Mouse (Mus musculus) limb, embryonic 11.5 days (tissue): ENCODE data around the gene Ttc16. TPM values are rescaled to one million over a fixed set of nuclear protein-coding genes. Genes with fewer than 3 reads are reported as not detected.
A peak's percentile ranks its signal among the peaks of the same experiment; 100 is the strongest.

Experiments
- ATAC-seq: fragments of 200-750 bp; cut with Nextera tagmentation; 2 replicates; pipeline ENCODE4 v1.8.0; 2017; ENCODE audit warnings: low read depth; ENCODE audit not compliant: insufficient number of reproducible peaks, low FRiP score, low TSS enrichment
- DNase-seq: peaks from one replicate; pipeline ENCODE4 v3.0.0-alpha.2; 2015; ENCODE audit warnings: low spot score
- H3K27ac ChIP-seq: fragments of 300-500 bp; sonication (generic); replicated peaks from 2 replicates; pipeline ENCODE4 v1.5.1; 2014; ENCODE audit warnings: low read depth, mild to moderate bottlenecking, low read length
- H3K27me3 ChIP-seq: fragments of 300-500 bp; sonication (generic); 2 replicates; pipeline ENCODE4 v1.6.1; 2014; ENCODE audit warnings: mild to moderate bottlenecking, low read length, mixed read lengths; ENCODE audit not compliant: control insufficient read depth, insufficient read depth
- H3K36me3 ChIP-seq: fragments of 300-500 bp; sonication (generic); 2 replicates; pipeline ENCODE4 v1.6.1; 2014; ENCODE audit warnings: mild to moderate bottlenecking, low read length, moderate library complexity, mixed read lengths; ENCODE audit not compliant: control insufficient read depth, insufficient read depth
- H3K4me1 ChIP-seq: fragments of 300-500 bp; sonication (generic); 2 replicates; pipeline ENCODE4 v1.6.1; 2014; ENCODE audit warnings: low read length, mixed read lengths; ENCODE audit not compliant: control insufficient read depth, insufficient read depth
- H3K4me2 ChIP-seq: fragments of 300-500 bp; sonication (generic); 2 replicates; pipeline ENCODE4 v1.6.1; 2014; ENCODE audit warnings: low read depth, mild to moderate bottlenecking, moderate library complexity; ENCODE audit not compliant: severe bottlenecking
- H3K4me3 ChIP-seq: fragments of 300-500 bp; sonication (generic); 2 replicates; pipeline ENCODE4 v1.5.1; 2014; ENCODE audit warnings: low read depth, low read length
- H3K9ac ChIP-seq: fragments of 300-500 bp; sonication (generic); 2 replicates; pipeline ENCODE4 v1.6.1; 2014; ENCODE audit warnings: mild to moderate bottlenecking, low read length
- H3K9me3 ChIP-seq: fragments of 300-500 bp; sonication (generic); 2 replicates; pipeline ENCODE4 v1.6.1; 2016; ENCODE audit warnings: low read length; ENCODE audit not compliant: control insufficient read depth
- WGBS: fragments of 180-500 bp; shearing (Covaris S2); extraction: QIAGEN DNeasy Blood & Tissue Kit; methylation state at CpG from one replicate; pipeline ENCODE4 v1.1.7; 2014; 5-methylcytosine and 5-hydroxymethylcytosine counted together
- polyA plus RNA-seq: library from polyadenylated mRNA; unstranded; fragments of >200 nt; fragmentation: Nextera tagmentation; extraction: Ambion mirVana; gene quantifications from 2 replicates; pipeline ENCODE4 v1.2.1, GENCODE M21; 2014

The Ttc16 gene
- polyA plus RNA-seq, 1 experiment from 2014 or later = 0.56 TPM

GRCm38 (mm10) chr2:32749082-32749481 lies 26.4 kb downstream of the Ttc16 start:
- DNase-seq = no peak
- H3K36me3 ChIP-seq = no peaks in the 10 kb centered on the region; the same call in 1 of the 2 replicates
- 90% methylated on average over 16 of the region's 16 CpGs for WGBS
- no peak for ATAC-seq
- H3K27ac ChIP-seq = no peak overlapping the region
- H3K9ac ChIP-seq = no peak overlapping the region
- no peak overlapping the region for H3K4me3 ChIP-seq
- no peaks in the 10 kb centered on the region for H3K9me3 ChIP-seq
- H3K27me3 ChIP-seq = no peaks in the 10 kb centered on the region
- H3K4me1 ChIP-seq = peaks cover 8% of the 10 kb centered on the region
- no peak overlapping the region for H3K4me2 ChIP-seq

- Histone ChIP-seq H3K4me2 (no peak overlapping the region), H3K27me3 (peaks cover 26% of the 10 kb centered on the region), H3K9ac (no peak overlapping the region), H3K4me3 (no peak overlapping the region), H3K27ac (no peak overlapping the region), H3K9me3 (no peaks in the 10 kb centered on the region), H3K4me1 (peaks cover 15% of the 10 kb centered on the region), H3K36me3 (no peaks in the 10 kb centered on the region; the same call in 1 of the 2 replicates)
- no peak for ATAC-seq
- no peak for DNase-seq
- 80% methylated on average over 15 of the region's 15 CpGs for WGBS
Measured at GRCm38 (mm10) chr2:32744272-32744982, 31.0 kb downstream of the Ttc16 start.

GRCm38 (mm10) chr2:32742173-32742531 lies 33.3 kb downstream of the Ttc16 start:
- peak; percentile 56 for ATAC-seq
- peaks cover 26% of the 10 kb centered on the region for H3K27me3 ChIP-seq

GRCm38 (mm10) chr2:32741273-32742172 lies 33.9 kb downstream of the Ttc16 start:
- DNase-seq = peak; percentile 72
- Histone ChIP-seq H3K9me3 (no peaks in the 10 kb centered on the region), H3K4me2 (peak overlapping the region; percentile 96), H3K27ac (no peak overlapping the region), H3K9ac (peak overlapping the region; percentile 34; the same call in 1 of the 2 replicates), H3K4me1 (peaks cover 15% of the 10 kb centered on the region), H3K4me3 (peak overlapping the region; percentile 45), H3K27me3 (peaks cover 26% of the 10 kb centered on the region), H3K36me3 (no peaks in the 10 kb centered on the region; the same call in 1 of the 2 replicates)
- ATAC-seq = peak; percentile 33; the same call in 1 of the 2 replicates
- 1% methylated on average over 44 of the region's 58 CpGs for WGBS

More at GRCm38 (mm10) chr2:32742173-32742531, 33.3 kb downstream of the Ttc16 start:
- 1% methylated on average over 18 of the region's 18 CpGs for WGBS
- H3K4me1 ChIP-seq = peaks cover 15% of the 10 kb centered on the region
- H3K9ac ChIP-seq = no peak overlapping the region
- no peak overlapping the region for H3K27ac ChIP-seq
- H3K4me3 ChIP-seq = peak overlapping the region; percentile 45
- no peaks in the 10 kb centered on the region for H3K9me3 ChIP-seq
- peak; percentile 67 for DNase-seq
- H3K4me2 ChIP-seq = peak overlapping the region; percentile 96
- no peaks in the 10 kb centered on the region; the same call in 1 of the 2 replicates for H3K36me3 ChIP-seq

GRCm38 (mm10) chr2:32740916-32741272 lies 34.5 kb downstream of the Ttc16 start, which contains the start of gene 6330409D20Rik:
Gene 6330409D20Rik, minus strand, starts transcription at chr2:32741016.
- Histone ChIP-seq H3K27ac (no peak within 1 kb of the TSS), H3K9ac (peak within 1 kb of the TSS; percentile 34; the same call in 1 of the 2 replicates), H3K4me1 (peaks cover 15% of the 10 kb centered on the region), H3K4me2 (peak within 1 kb of the TSS; percentile 96), H3K9me3 (no peaks in the 10 kb centered on the region), H3K27me3 (peaks cover 26% of the 10 kb centered on the region), H3K36me3 (no peaks in the 10 kb centered on the region; the same call in 1 of the 2 replicates), H3K4me3 (peak within 1 kb of the TSS; percentile 45)
- DNase-seq (no peak), ATAC-seq (no peak)
- 9% methylated on average over 11 of the region's 11 CpGs for WGBS

GRCm38 (mm10) chr2:32739311-32739710 lies 36.1 kb downstream of the Ttc16 start:
- no peak overlapping the region for H3K4me2 ChIP-seq
- no peaks in the 10 kb centered on the region for H3K9me3 ChIP-seq
- no peak overlapping the region for H3K27ac ChIP-seq
- no peak overlapping the region for H3K4me3 ChIP-seq
- H3K36me3 ChIP-seq = no peaks in the 10 kb centered on the region
- H3K4me1 ChIP-seq = peaks cover 18% of the 10 kb centered on the region
- no peak for ATAC-seq
- no peak overlapping the region for H3K9ac ChIP-seq
- WGBS = 66% methylated on average over 4 of the region's 4 CpGs
- H3K27me3 ChIP-seq = peaks cover 26% of the 10 kb centered on the region
- DNase-seq = no peak

- H3K9ac ChIP-seq = no peak overlapping the region
- H3K4me2 ChIP-seq = no peak overlapping the region
- WGBS = 61% methylated on average over 6 of the region's 6 CpGs
- H3K4me3 ChIP-seq = no peak overlapping the region
- H3K36me3 ChIP-seq = no peaks in the 10 kb centered on the region
- no peaks in the 10 kb centered on the region for H3K9me3 ChIP-seq
- H3K27ac ChIP-seq = no peak overlapping the region
- H3K27me3 ChIP-seq = peaks cover 16% of the 10 kb centered on the region
- peaks cover 16% of the 10 kb centered on the region for H3K4me1 ChIP-seq
- ATAC-seq = no peak
- DNase-seq = no peak
Measured at GRCm38 (mm10) chr2:32737008-32737407, 38.4 kb downstream of the Ttc16 start.

- DNase-seq (no peak), ATAC-seq (no peak)
- Histone ChIP-seq H3K36me3 (no peaks in the 10 kb centered on the region), H3K4me1 (peaks cover 14% of the 10 kb centered on the region), H3K4me2 (no peak overlapping the region), H3K27ac (no peak overlapping the region), H3K9ac (no peak overlapping the region; the same call in 1 of the 2 replicates), H3K9me3 (no peaks in the 10 kb centered on the region), H3K4me3 (no peak overlapping the region), H3K27me3 (peaks cover 10% of the 10 kb centered on the region)
- 48% methylated on average over 3 of the region's 3 CpGs for WGBS
Measured at GRCm38 (mm10) chr2:32736306-32736829, 39.1 kb downstream of the Ttc16 start.
